Mouse (Mus musculus): ENCODE results near the gene Bmp6.

DNA sequence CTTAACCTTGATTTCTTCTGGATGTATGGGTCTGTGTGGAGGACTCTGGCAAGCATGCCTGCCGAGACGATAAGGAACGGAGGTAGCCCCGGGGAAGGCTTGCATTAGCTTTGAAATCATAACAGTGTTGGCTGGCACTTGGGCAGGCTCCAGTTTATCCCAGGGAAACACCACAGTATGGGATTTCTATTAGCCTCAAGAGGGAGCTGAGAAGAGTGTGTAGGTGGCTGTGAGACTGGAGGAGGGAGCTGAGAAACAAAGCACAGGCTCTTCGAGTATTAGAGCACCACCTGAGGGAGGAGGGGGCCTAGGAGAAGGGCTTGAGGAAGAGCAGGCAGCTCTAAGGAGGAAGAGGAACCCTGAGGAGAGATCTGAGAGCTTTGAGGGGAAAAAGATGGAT is 126.0 kb downstream of the Bmp6 start:
- TF ChIP-seq CTCF (IDR thresholded peaks at IDR 0.05; ENCODE audit: control insufficient read depth, insufficient read depth, low read length) (no peak), POLR2A (IDR thresholded peaks at IDR 0.05; ENCODE audit: borderline replicate concordance, control insufficient read depth, low read depth, low read length) (no peak)
